12 mouse cellular contexts compared by ENCODE assay signal in the genomic region with DNA sequence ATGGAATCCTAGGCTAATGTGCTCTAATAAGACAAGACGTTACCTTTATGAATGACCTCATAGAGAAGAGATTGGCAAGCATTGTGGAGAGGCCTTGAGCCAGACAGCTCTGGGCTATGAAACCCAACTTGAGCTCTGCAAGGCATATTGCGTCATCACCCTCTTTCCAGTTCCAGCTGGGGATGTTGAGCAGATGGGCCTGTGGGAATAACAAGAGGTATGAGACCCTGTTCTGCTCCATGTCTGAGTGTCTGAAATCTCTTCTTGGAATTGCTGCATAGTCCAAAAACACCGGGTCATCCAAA.
DNase-seq lines count a peak whose midpoint lies in the region; ATAC-seq lines count a peak whose summit lies in the region.
"Had no signal": no experiment of that assay in that cellular context is flagged by ENCODE, and none has a peak within 500 bp of the region (broad histone marks: within the 10 kb centered on the region; RNA-seq: fewer than 3 reads in every experiment).

No protein-coding gene starts in this region.

- DNase-seq in embryonic facial prominence, embryonic 11.5 days (ENCODE audit: low spot score): peak; percentile 43
- DNase-seq in embryonic facial prominence, embryonic 10.5 days (ENCODE audit: low spot score): no peak
- DNase-seq in heart, postnatal 4 days: peak; percentile 25
- peak; percentile 41 for DNase-seq in lung, postnatal 25 days (ENCODE audit: low spot score)
- no peak for DNase-seq in layer of hippocampus, adult 9-11 months
- DNase-seq in cerebellum, postnatal 4 days (ENCODE audit: low spot score in 2 of 2): no peak
- DNase-seq in c-Kit-positive CD71-positive TER-119-positive erythroid progenitor cells, embryonic 14.5 days (ENCODE audit: low spot score): no peak

- no peak overlapping the region for H3K27ac ChIP-seq in embryonic facial prominence, embryonic 11.5 days (replicated peaks; ENCODE audit: low read depth, low read length)
- no peak overlapping the region for H3K27ac ChIP-seq in embryonic facial prominence, embryonic 10.5 days (replicated peaks)
- peak overlapping the region; percentile 91 for H3K27ac ChIP-seq in embryonic facial prominence, embryonic 13.5 days
- H3K27ac ChIP-seq: liver, embryonic 15.5 days; neural tube, embryonic 15.5 days had no signal

- H3K4me3 ChIP-seq in embryonic facial prominence, embryonic 11.5 days (ENCODE audit: low read depth, low read length): no peak overlapping the region
- H3K4me3 ChIP-seq in embryonic facial prominence, embryonic 10.5 days: no peak overlapping the region
- no peak overlapping the region for H3K4me3 ChIP-seq in embryonic facial prominence, embryonic 13.5 days
- H3K4me3 ChIP-seq: erythroblast, embryonic 14.5 days; liver, embryonic 15.5 days; neural tube, embryonic 15.5 days had no signal

- H3K27me3 ChIP-seq in embryonic facial prominence, embryonic 11.5 days (ENCODE audit: control insufficient read depth, insufficient read depth, low read length): no peaks in the 10 kb centered on the region
- no peaks in the 10 kb centered on the region for H3K27me3 ChIP-seq in embryonic facial prominence, embryonic 10.5 days (replicated peaks; ENCODE audit: low read depth, poor library complexity, severe bottlenecking)
- H3K27me3 ChIP-seq in embryonic facial prominence, embryonic 13.5 days: no peaks in the 10 kb centered on the region
- H3K27me3 ChIP-seq: liver, embryonic 15.5 days; neural tube, embryonic 15.5 days had no signal

- no peak for ATAC-seq in embryonic facial prominence, embryonic 11.5 days (replicated peaks; ENCODE audit: insufficient number of reproducible peaks, low FRiP score, low TSS enrichment, low read depth)
- peak; percentile 73 for ATAC-seq in embryonic facial prominence, embryonic 13.5 days (ENCODE audit: insufficient number of reproducible peaks, insufficient read depth, low FRiP score, low TSS enrichment, low read depth)
- ATAC-seq: hindbrain, embryonic 16.5 days had no signal

- 69% methylated on average over 3 of the region's 3 CpGs for WGBS in embryonic facial prominence, embryonic 11.5 days
- 81% methylated on average over 3 of the region's 3 CpGs for WGBS in embryonic facial prominence, embryonic 10.5 days
- 35% methylated on average over 3 of the region's 3 CpGs for WGBS in embryonic facial prominence, embryonic 13.5 days

- no peaks in the 10 kb centered on the region for H3K9me3 ChIP-seq in embryonic facial prominence, embryonic 11.5 days (replicated peaks; ENCODE audit: control insufficient read depth, low read length)
- H3K9me3 ChIP-seq in embryonic facial prominence, embryonic 10.5 days: no peaks in the 10 kb centered on the region
- no peaks in the 10 kb centered on the region for H3K9me3 ChIP-seq in embryonic facial prominence, embryonic 13.5 days
- H3K9me3 ChIP-seq: liver, embryonic 15.5 days; neural tube, embryonic 15.5 days had no signal

- no peaks in the 10 kb centered on the region for H3K4me1 ChIP-seq in embryonic facial prominence, embryonic 11.5 days (ENCODE audit: control insufficient read depth, insufficient read depth, low read length)
- H3K4me1 ChIP-seq in embryonic facial prominence, embryonic 10.5 days: peaks cover 11% of the 10 kb centered on the region; the same call in 1 of the 2 replicates
- peaks cover 32% of the 10 kb centered on the region for H3K4me1 ChIP-seq in embryonic facial prominence, embryonic 13.5 days
- H3K4me1 ChIP-seq: liver, embryonic 15.5 days; neural tube, embryonic 15.5 days had no signal

- no peaks in the 10 kb centered on the region for H3K36me3 ChIP-seq in embryonic facial prominence, embryonic 11.5 days (replicated peaks; ENCODE audit: control insufficient read depth, insufficient read depth, low read depth, low read length)
- H3K36me3 ChIP-seq in embryonic facial prominence, embryonic 10.5 days (replicated peaks): no peaks in the 10 kb centered on the region
- H3K36me3 ChIP-seq in embryonic facial prominence, embryonic 13.5 days: no peaks in the 10 kb centered on the region
- H3K36me3 ChIP-seq: liver, embryonic 15.5 days had no signal

- no peak overlapping the region for H3K4me2 ChIP-seq in embryonic facial prominence, embryonic 11.5 days (ENCODE audit: low read depth, low read length)
- no peak overlapping the region for H3K4me2 ChIP-seq in embryonic facial prominence, embryonic 13.5 days
- H3K4me2 ChIP-seq: liver, embryonic 15.5 days; neural tube, embryonic 15.5 days had no signal

- no peak overlapping the region for H3K9ac ChIP-seq in embryonic facial prominence, embryonic 11.5 days (replicated peaks; ENCODE audit: low read length)
- no peak overlapping the region for H3K9ac ChIP-seq in embryonic facial prominence, embryonic 13.5 days
- H3K9ac ChIP-seq: liver, embryonic 15.5 days; neural tube, embryonic 15.5 days had no signal

Comparison
In these comparisons a context has a peak if more than half of its experiments do, and no peak if none do; other contexts are left out.
1. DNase-seq: peak in embryonic facial prominence, embryonic 11.5 days (single experiment), heart, postnatal 4 days (single experiment) and lung, postnatal 25 days (single experiment); none in embryonic facial prominence, embryonic 10.5 days (single experiment), layer of hippocampus, adult 9-11 months (single experiment), cerebellum, postnatal 4 days (0 of 2) and c-Kit-positive CD71-positive TER-119-positive erythroid progenitor cells, embryonic 14.5 days (single experiment).